Mouse (Mus musculus) C2C12 (cell line): ENCODE results near the gene Cldn6.

ENCODE experiments used
- CEBPB ChIP-seq: IDR thresholded peaks from one replicate; pipeline ENCODE4 v1.6.1; 2011; ENCODE audit warnings: low read depth, mild to moderate bottlenecking, control low read depth, moderate library complexity
- CTCF ChIP-seq: IDR thresholded peaks from one replicate; pipeline ENCODE4 v1.5.1; 2011; ENCODE audit not compliant: control insufficient read depth, insufficient read depth, insufficient read length
- MYOG ChIP-seq: IDR thresholded peaks from one replicate; pipeline ENCODE4 v1.6.1; 2011; ENCODE audit not compliant: control insufficient read depth, insufficient read length; ENCODE audit errors: extremely low read depth
- USF1 ChIP-seq: IDR thresholded peaks from one replicate; pipeline ENCODE4 v1.6.1; 2011; ENCODE audit warnings: low read depth, mild to moderate bottlenecking, control low read depth, moderate library complexity

DNA sequence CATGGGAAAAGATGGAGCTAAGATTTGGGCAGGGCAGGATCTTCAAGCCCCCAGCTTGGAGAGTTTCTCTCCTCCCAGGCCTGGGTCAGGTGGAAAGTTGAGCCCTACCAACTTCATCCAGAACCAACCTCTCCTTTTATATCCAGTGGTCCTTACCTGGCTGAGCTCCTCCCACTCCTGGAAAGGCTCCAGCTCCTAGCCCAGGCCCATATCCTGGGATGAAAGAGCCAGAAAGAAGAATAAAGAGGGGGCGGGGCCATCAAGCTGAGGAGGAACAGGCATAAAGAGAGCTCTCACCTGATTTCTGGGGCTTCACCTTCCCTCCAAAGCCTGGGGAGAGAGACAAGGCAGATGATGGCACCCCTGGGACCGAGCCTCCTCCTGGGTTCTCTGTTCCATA, 38.0 kb downstream of the Cldn6 start:
- no peak for TF ChIP-seq CTCF
- TF ChIP-seq USF1: no peak
- no peak for TF ChIP-seq CEBPB
- TF ChIP-seq MYOG: no peak
